Mouse (Mus musculus) neural tube, embryonic 11.5 days (tissue): Measurements from ENCODE around the gene Wbp11. TPM values are rescaled to one million over a fixed set of nuclear protein-coding genes. Genes with fewer than 3 reads are reported as not detected.
A peak's percentile ranks its signal among the peaks of the same experiment; 100 is the strongest.

Experiments used
- ATAC-seq: fragments of 200-750 bp; cut with Nextera tagmentation; 2 replicates; pipeline ENCODE4 v1.8.0; 2017; ENCODE audit warnings: moderate number of reproducible peaks, mild to moderate bottlenecking, moderate TSS enrichment, moderate library complexity; ENCODE audit not compliant: insufficient read depth, low FRiP score, low TSS enrichment
- DNase-seq: peaks from one replicate; pipeline ENCODE4 v3.0.0-alpha.2; 2015; ENCODE audit warnings: low spot score
- H3K27ac ChIP-seq: fragments of 300-500 bp; sonication (generic); 2 replicates; pipeline ENCODE4 v1.5.1; 2014; ENCODE audit warnings: low read depth, mild to moderate bottlenecking, low read length
- H3K27me3 ChIP-seq: fragments of 300-500 bp; sonication (generic); 2 replicates; pipeline ENCODE4 v1.6.1; 2014; ENCODE audit warnings: mild to moderate bottlenecking, low read length, mixed read lengths; ENCODE audit not compliant: control insufficient read depth, insufficient read depth
- H3K36me3 ChIP-seq: fragments of 300-500 bp; sonication (generic); 2 replicates; pipeline ENCODE4 v1.6.1; 2014; ENCODE audit warnings: mild to moderate bottlenecking, low read length, moderate library complexity, mixed read lengths; ENCODE audit not compliant: control insufficient read depth, insufficient read depth
- H3K4me1 ChIP-seq: fragments of 300-500 bp; sonication (generic); 2 replicates; pipeline ENCODE4 v1.6.1; 2014; ENCODE audit warnings: low read length, mixed read lengths; ENCODE audit not compliant: control insufficient read depth, insufficient read depth
- H3K4me2 ChIP-seq: fragments of 300-500 bp; sonication (generic); 2 replicates; pipeline ENCODE4 v1.6.1; 2014; ENCODE audit warnings: low read depth, mild to moderate bottlenecking, moderate library complexity
- H3K4me3 ChIP-seq: fragments of 300-500 bp; sonication (generic); 2 replicates; pipeline ENCODE4 v1.5.1; 2014; ENCODE audit warnings: low read depth, low read length
- H3K9ac ChIP-seq: fragments of 300-500 bp; sonication (generic); 2 replicates; pipeline ENCODE4 v1.6.1; 2014; ENCODE audit warnings: mild to moderate bottlenecking, low read length
- H3K9me3 ChIP-seq: fragments of 300-500 bp; sonication (generic); 2 replicates; pipeline ENCODE4 v1.6.1; 2016; ENCODE audit warnings: low read length; ENCODE audit not compliant: control insufficient read depth
- WGBS: fragments of 180-500 bp; shearing (Covaris S2); extraction: QIAGEN DNeasy Blood & Tissue Kit; methylation state at CpG from one replicate; pipeline ENCODE4 v1.1.7; 2014; 5-methylcytosine and 5-hydroxymethylcytosine counted together
- polyA plus RNA-seq: library from polyadenylated mRNA; unstranded; fragments of >200 nt; fragmentation: Nextera tagmentation; extraction: Ambion mirVana; gene quantifications from 2 replicates; pipeline ENCODE4 v1.2.1, GENCODE M21; 2014

Gene Wbp11
- polyA plus RNA-seq, 1 experiment from 2014 or later = 150 TPM

DNA sequence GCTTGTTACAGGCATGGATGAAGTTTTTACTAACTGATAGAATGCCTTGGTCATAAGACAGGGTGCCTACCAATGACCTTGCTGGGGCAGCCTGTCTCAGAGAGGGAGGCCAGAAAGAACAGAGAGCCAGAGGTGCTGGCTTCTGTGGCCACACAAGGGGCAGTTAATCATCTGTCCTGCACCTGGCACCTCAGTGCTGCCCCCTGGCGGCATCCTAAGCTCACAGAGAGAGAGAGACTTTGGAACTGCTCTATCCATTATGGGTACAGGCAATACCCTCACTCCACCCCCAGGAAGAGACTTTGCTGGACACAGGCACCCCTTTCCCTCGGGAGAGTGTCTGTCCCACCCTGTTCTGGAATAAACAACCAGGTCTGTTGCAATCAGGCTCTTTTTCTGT, 19.8 kb upstream of the Wbp11 start:
- no peaks in the 10 kb centered on the region for H3K27me3 ChIP-seq
- WGBS = 23% methylated on average over 2 of the region's 2 CpGs
- no peak overlapping the region for H3K27ac ChIP-seq
- no peaks in the 10 kb centered on the region for H3K36me3 ChIP-seq
- no peak overlapping the region for H3K9ac ChIP-seq
- no peak for ATAC-seq
- peak; percentile 50 for DNase-seq
- H3K4me3 ChIP-seq = no peak overlapping the region
- H3K4me1 ChIP-seq = no peaks in the 10 kb centered on the region
- no peaks in the 10 kb centered on the region for H3K9me3 ChIP-seq
- no peak overlapping the region for H3K4me2 ChIP-seq

DNA sequence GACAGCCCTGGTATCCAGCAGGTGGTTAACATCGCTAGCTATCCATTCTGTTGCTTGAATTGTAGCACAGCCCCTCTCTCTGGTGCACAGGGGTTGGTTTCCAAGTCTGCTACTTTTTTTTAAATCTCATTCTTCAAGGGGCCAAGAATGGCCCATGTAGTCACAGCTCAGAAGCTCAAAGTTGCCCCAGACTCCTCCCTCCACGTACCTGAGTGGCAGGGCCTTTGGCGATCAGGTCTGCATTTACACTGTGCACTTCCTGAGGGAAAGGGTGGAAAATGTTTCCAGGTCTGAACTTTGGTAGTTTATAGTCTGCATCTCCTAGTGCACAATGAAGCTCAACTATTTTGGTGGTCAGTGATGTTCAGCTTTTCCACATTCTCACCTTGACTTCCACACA, 19.2 kb upstream of the Wbp11 start:
- 92% methylated on average over 3 of the region's 3 CpGs for WGBS
- Histone ChIP-seq H3K4me2 (no peak overlapping the region), H3K27me3 (no peaks in the 10 kb centered on the region), H3K9me3 (no peaks in the 10 kb centered on the region), H3K9ac (no peak overlapping the region), H3K4me1 (no peaks in the 10 kb centered on the region), H3K36me3 (no peaks in the 10 kb centered on the region), H3K4me3 (no peak overlapping the region), H3K27ac (no peak overlapping the region)
- DNase-seq = no peak
- no peak for ATAC-seq

DNA sequence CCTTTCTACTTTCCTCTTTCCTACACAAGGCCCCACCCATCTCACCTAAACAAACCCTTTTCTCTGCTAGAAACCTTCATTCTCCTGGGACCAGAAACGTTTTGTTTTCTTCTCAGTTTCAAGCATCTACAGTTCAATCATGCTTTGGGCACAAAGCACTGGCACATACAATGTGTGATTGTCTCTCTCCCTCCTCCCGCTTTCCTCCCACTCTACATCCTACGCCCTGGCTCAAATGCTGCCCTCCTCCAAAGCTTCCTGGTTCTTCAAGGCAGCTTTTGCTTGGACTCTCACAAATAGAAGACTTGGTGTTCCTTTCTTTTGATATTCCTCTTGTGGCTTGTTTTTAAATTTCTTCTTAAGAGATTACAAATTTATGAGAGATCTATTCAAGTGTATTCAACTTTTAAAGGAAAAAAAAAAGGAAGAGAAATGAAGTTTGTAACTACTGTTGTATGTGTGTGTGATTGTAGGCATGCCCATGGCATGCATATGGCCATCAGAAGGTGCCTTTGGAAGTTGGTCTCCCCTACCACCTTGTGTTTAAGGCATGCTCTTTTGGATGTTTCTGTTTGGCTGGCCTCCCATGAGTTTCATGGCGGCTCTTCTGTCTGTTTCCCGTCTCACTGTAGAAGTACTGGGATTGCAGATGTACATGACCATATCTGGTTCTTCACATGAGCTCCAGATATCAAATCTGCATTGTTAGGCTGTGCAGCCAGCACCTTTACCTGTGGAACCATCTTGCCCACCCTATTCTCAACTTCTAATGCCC, 17.9 kb upstream of the Wbp11 start:
- DNase-seq (no peak), ATAC-seq (no peak)
- Histone ChIP-seq H3K9ac (no peak overlapping the region), H3K4me3 (no peak overlapping the region), H3K9me3 (no peaks in the 10 kb centered on the region), H3K4me2 (no peak overlapping the region), H3K4me1 (no peaks in the 10 kb centered on the region), H3K27me3 (no peaks in the 10 kb centered on the region), H3K36me3 (no peaks in the 10 kb centered on the region), H3K27ac (no peak overlapping the region)
- WGBS = 76% methylated on average over 5 of the region's 5 CpGs

DNA sequence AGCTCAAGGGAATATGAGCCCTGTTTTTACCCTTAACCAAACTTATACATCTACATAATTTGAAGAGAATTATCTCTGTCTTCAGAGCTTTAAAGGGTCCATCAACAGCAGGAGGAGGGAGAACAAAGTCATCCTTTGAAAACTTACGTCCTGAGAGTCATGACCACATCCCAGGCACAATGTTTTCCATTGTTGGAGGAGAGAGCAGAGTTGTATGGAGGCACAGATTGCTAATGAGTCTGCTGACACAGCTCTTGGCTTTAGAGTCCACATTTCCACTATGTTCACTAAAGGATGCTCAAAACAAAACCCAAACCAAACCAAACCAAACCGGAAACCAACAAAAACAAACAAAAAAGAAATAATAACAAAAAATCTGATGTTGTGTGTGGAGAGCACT, 16.9 kb upstream of the Wbp11 start:
- H3K4me3 ChIP-seq = no peak overlapping the region
- no peak overlapping the region for H3K4me2 ChIP-seq
- no peaks in the 10 kb centered on the region for H3K36me3 ChIP-seq
- no peaks in the 10 kb centered on the region for H3K27me3 ChIP-seq
- H3K4me1 ChIP-seq = no peaks in the 10 kb centered on the region
- 63% methylated on average over 2 of the region's 2 CpGs for WGBS
- ATAC-seq = no peak
- H3K9me3 ChIP-seq = no peaks in the 10 kb centered on the region
- no peak overlapping the region for H3K27ac ChIP-seq
- no peak overlapping the region for H3K9ac ChIP-seq
- DNase-seq = no peak

DNA sequence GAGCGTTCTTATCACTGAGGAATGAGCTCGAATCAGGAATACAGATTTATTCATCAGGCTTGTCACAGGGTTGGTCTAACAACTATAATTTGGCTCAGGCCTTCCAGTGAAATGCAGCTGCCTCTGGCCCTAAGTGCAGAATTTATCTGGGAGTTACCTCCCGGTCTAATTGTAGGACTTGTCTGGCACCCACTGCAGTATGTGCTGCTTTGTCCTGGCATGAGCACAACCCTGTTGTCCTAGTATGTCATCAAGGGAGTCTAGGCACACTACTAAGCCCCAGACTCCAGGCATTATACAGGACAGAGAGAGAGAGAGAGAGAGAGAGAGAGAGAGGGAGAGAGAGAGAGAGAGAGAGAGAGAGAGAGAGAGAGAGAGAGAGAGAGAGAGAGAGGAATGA, 9.3 kb upstream of the Wbp11 start:
- no peak overlapping the region for H3K4me3 ChIP-seq
- DNase-seq (no peak), ATAC-seq (no peak)
- H3K36me3 ChIP-seq = no peaks in the 10 kb centered on the region
- no peaks in the 10 kb centered on the region for H3K4me1 ChIP-seq
- no peaks in the 10 kb centered on the region; the same call in 1 of the 2 replicates for H3K27me3 ChIP-seq
- H3K27ac ChIP-seq = no peak overlapping the region
- H3K9ac ChIP-seq = no peak overlapping the region
- H3K9me3 ChIP-seq = no peaks in the 10 kb centered on the region
- H3K4me2 ChIP-seq = no peak overlapping the region
- 90% methylated on average over 3 of the region's 3 CpGs for WGBS

DNA sequence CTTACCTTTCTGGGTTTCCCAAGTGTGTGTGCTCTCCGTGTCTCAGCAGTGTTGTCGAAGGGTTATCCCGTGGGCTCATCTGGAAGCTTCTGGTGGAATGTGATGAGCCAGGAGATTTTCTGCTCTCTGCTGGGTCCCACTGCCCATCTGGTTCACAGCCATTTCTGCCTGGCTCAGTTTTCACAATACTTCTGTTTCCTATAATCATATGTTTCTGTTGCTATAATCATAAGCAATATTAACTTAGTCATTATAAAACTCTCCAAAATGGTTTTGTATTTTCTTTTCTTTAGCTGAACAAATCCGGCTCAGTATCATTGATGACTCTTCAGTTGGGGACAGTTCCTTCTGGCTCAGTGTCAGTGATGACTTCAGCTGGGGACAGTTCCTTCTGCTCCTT, 7.3 kb upstream of the Wbp11 start, which contains the start of gene Smco3:
Gene Smco3 (minus strand): TSS at position 101 of the 400 bp plus-strand sequence.
- DNase-seq (no peak), ATAC-seq (no peak)
- H3K27ac ChIP-seq = no peak within 1 kb of the TSS
- no peaks in the 10 kb centered on the region; the same call in 1 of the 2 replicates for H3K27me3 ChIP-seq
- WGBS = 53% methylated on average over 4 of the region's 4 CpGs
- no peaks in the 10 kb centered on the region for H3K4me1 ChIP-seq
- no peaks in the 10 kb centered on the region for H3K9me3 ChIP-seq
- H3K4me3 ChIP-seq = no peak within 1 kb of the TSS
- no peaks in the 10 kb centered on the region for H3K36me3 ChIP-seq
- no peak within 1 kb of the TSS for H3K4me2 ChIP-seq
- H3K9ac ChIP-seq = no peak within 1 kb of the TSS

DNA sequence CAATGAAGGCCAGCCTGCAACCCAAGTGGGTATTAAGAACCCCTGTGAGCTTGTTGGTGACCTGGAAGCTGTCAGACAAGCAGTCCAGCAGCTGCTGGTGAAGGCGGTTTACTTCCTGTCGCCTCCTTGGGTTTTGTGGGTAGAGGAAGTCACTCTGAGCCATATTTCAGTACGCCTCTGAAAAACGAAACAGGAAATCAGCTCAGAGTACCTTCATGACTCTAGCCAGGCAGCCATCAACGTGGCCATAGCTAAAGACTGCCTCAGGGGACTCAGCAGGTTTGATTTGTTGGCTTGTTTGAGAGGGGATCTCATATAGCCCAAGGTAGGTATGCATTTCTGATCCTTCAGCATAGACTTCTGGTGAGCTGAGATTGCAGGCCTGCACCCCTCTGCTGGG, 3.7 kb upstream of the Wbp11 start:
- Histone ChIP-seq H3K36me3 (no peaks in the 10 kb centered on the region), H3K4me1 (peaks cover 3% of the 10 kb centered on the region), H3K4me2 (no peak overlapping the region), H3K9ac (no peak overlapping the region), H3K27ac (no peak overlapping the region), H3K9me3 (no peaks in the 10 kb centered on the region), H3K4me3 (no peak overlapping the region), H3K27me3 (no peaks in the 10 kb centered on the region; the same call in 1 of the 2 replicates)
- DNase-seq = no peak
- ATAC-seq = no peak
- WGBS = 74% methylated on average over 5 of the region's 5 CpGs

DNA sequence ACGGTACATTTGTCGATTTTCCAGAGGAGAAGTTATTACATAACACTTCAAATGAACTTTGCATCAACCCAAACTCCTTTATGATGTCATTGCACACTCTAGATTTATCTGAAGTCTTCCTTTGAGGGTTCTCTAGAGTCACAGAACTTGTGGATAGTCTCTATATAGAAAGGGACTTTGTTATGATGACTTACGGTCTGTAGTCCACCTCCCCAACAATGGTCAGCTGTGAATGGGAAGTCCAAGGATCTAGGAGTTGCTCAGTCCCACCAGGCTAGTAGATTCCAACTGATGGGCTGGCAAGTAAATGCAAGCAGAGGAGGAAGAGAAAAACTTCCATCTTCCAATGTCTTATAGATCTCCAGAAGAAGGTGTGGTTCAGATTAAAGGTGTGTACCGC, 648 bp upstream of the Wbp11 start:
- Histone ChIP-seq H3K36me3 (peaks cover 2% of the 10 kb centered on the region; the same call in 1 of the 2 replicates), H3K27ac (no peak overlapping the region), H3K4me1 (peaks cover 3% of the 10 kb centered on the region), H3K9ac (peak overlapping the region; percentile 47), H3K4me2 (peak overlapping the region; percentile 56), H3K27me3 (no peaks in the 10 kb centered on the region), H3K4me3 (peak overlapping the region; percentile 82), H3K9me3 (no peaks in the 10 kb centered on the region)
- DNase-seq = no peak
- 30% methylated on average over 4 of the region's 4 CpGs for WGBS
- 0 out of 2 replicates have a peak, but pooled peaks have one; percentile 14 for ATAC-seq

DNA sequence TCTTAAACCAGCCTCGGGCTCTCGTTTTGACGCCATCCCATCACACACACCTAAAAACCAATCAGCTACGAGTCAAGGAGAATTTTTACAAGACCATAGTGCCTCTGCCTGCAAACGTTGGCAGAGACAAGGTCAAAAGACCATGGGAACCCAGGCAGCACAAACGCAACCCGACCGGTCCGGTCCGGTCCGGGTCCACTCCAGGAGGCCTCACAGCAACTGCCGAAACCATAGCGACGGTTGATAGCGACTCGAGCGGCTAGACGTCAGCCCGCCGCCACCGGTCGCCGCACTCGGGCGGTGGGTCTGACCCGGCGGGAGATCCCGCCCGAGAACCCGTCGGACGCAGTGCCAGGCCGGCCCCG, 535 bp downstream of the Wbp11 start, which contains the start of gene BC049715:
Gene BC049715 (plus strand): TSS at position 111 of the 365 bp plus-strand sequence.
- ATAC-seq (no peak; the same call in 1 of the 2 replicates), DNase-seq (no peak)
- H3K4me3 ChIP-seq = peak within 1 kb of the TSS; percentile 82

More for the DNA sequence above, 535 bp downstream of the Wbp11 start, which contains the start of gene BC049715:
- Histone ChIP-seq H3K27ac (peak within 1 kb of the TSS; percentile 40; the same call in 1 of the 2 replicates), H3K36me3 (peaks cover 6% of the 10 kb centered on the region; the same call in 1 of the 2 replicates), H3K9me3 (no peaks in the 10 kb centered on the region), H3K27me3 (no peaks in the 10 kb centered on the region), H3K9ac (peak within 1 kb of the TSS; percentile 93), H3K4me2 (peak within 1 kb of the TSS; percentile 56), H3K4me1 (peaks cover 3% of the 10 kb centered on the region)
- WGBS = under 1% methylated on average over 34 of the region's 34 CpGs
